Mouse (Mus musculus): ENCODE data around the gene Sult1d1. TPM values are rescaled to one million over a fixed set of nuclear protein-coding genes. Genes with fewer than 3 reads are reported as not detected.

Gene Sult1d1
- total RNA-seq (2023): not detected in 4 replicates

DNA sequence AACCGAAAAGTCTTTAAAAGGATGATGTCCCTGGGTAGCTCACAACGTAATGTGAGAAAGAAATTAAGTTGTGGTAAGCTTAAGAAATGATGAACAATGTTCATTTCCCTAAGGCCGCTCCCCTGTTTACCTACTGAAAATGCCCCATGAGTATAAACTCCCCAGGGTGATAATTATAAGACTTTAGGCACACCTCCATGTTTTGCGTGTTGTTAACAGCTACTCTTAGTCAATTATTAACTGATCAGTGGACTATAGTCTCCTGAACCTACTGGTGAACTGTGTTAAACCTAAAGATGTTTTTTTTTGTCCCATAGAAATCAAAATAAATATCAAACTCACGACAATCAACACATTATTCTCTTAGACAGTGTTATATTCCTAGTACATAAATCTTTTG is at the start of gene Sult1d1:
Gene Sult1d1 (minus strand): TSS at position 183 of the 400 bp plus-strand sequence.

DNA sequence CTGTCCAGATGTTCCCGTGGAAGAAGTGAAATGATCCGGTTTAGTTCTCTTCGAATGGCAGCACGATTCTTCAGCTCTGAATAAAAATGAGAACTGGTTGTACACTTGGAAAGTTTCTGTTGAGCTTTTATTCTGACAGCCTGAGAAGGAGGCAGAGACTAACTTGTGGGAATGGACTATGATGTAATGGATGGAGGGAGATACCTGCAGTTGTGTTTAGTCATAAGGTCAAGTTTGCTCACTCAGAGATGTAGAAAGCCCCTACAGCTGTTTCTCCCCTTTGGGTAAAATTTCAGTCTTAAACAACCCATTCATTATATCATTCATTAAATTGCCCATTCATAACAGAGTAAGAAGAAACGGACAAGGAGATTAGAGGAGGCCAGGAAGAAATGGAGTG is 22.7 kb upstream of the Sult1d1 start, which contains the start of gene Sult1e1:
Gene Sult1e1 (minus strand): TSS at position 101 of the 400 bp plus-strand sequence.

DNA sequence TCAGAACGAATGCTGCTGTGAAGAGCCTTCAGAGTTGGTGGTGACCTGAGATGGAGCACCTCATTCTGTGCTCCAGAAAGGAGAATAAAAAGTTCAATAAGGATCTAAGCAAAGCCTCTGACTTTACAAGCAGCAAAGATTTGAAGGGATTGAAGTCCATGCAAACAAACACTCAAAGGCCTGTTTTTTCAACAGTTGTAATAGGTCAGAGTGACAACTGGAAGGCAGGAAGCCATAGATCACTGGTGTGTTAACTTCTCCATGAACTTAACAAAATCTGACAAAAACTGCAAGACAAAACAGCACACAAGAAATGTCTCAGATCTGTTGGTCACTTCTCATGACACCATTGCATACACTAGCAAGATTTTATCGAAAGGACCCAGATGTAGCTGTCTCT is 30.7 kb downstream of the Sult1d1 start, which contains the start of gene Sult1b1:
Gene Sult1b1 (minus strand): TSS at position 85 of the 400 bp plus-strand sequence.

Other genes starting within 250 kb of the Sult1d1 start
- gene Ugt2a3, start 231.8 kb downstream of the Sult1d1 start, total RNA-seq (2023): not detected in 4 replicates
- gene Ugt2b38, start 144.8 kb downstream of the Sult1d1 start, total RNA-seq (2023): not detected in 4 replicates
- not detected in 4 replicates for gene Ugt2a2, start 86.8 kb downstream of the Sult1d1 start, total RNA-seq (2023)
- gene Gm43638, start 82.2 kb downstream of the Sult1d1 start, total RNA-seq (2023): not detected in 4 replicates
- gene Ugt2a1, start 78.2 kb downstream of the Sult1d1 start, total RNA-seq (2023): not detected in 4 replicates
- not detected in 4 replicates for gene Sult1b1, start 30.8 kb downstream of the Sult1d1 start, total RNA-seq (2023)
- gene Sult1e1, start 22.6 kb upstream of the Sult1d1 start, total RNA-seq (2023): not detected in 4 replicates
- gene Csn1s1, start 97.2 kb upstream of the Sult1d1 start, total RNA-seq (2023): not detected in 4 replicates
- not detected in 4 replicates for gene Csn2, start 130.6 kb upstream of the Sult1d1 start, total RNA-seq (2023)
- gene Csn1s2a, start 205.5 kb upstream of the Sult1d1 start, total RNA-seq (2023): not detected in 4 replicates
- gene Csn1s2b, start 239.1 kb upstream of the Sult1d1 start, total RNA-seq (2023): not detected in 4 replicates

All from B cell, adult 62 days (primary cell).